Mouse (Mus musculus): ENCODE measurements around the gene Sh3bgr. TPM values are rescaled to one million over a fixed set of nuclear protein-coding genes. Genes with fewer than 3 reads are reported as not detected.
A peak's percentile ranks its signal among the peaks of the same experiment; 100 is the strongest.

The Sh3bgr gene
- polyA plus RNA-seq, 1 experiment from 2014 or later, result 1.9 TPM

DNA sequence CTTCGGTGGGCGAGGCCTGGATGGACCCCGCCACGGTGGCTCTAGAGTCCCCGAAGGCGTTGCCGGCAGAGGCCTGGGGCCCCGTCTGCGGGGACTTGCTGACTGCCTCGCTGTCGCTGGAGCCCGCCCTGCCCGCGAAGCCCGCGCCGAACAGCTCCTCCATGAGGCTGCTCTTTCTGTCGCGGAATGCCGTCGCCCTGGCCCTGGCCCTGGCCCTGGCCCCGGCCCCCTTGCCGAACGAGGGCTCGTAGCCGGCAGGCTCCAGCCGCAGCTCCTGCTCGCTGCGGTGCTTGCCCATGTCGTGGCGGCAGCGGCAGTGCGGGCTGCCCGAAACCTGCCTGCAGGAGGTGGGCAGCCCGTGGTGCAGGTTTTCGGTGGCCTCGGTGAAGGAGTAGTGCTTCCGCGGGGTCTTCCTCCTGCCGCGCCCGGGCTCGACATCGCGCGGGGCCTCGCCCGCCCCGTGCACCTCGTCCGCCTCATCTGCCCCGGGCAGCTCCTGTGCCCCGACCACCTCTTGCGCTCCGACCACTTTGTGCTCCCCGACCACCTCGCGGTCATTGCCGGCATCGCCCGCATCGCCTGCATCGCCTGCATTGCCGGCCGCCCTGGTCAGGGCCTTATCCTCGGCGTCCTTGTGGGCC, 41.0 kb upstream of the Sh3bgr start:
- peak; percentile 91 for ATAC-seq (ENCODE audit: insufficient read depth)
- under 1% methylated on average over 67 of the region's 67 CpGs for WGBS
- Histone ChIP-seq H3K9me3 (ENCODE audit: low read depth, low read length) (no peaks in the 10 kb centered on the region), H3K27ac (ENCODE audit: low read depth) (peak overlapping the region; percentile 79), H3K4me3 (ENCODE audit: low read depth, low read length) (peak overlapping the region; percentile 56), H3K9ac (peak overlapping the region; percentile 88), H3K4me2 (peak overlapping the region; percentile 98), H3K4me1 (ENCODE audit: insufficient read depth) (no peaks in the 10 kb centered on the region), H3K36me3 (ENCODE audit: insufficient read depth) (peaks cover 6% of the 10 kb centered on the region; the same call in 1 of the 2 replicates), H3K27me3 (ENCODE audit: insufficient read depth, low read length) (no peaks in the 10 kb centered on the region)
- peak; percentile 86 for DNase-seq
- peak; percentile 80 for TF ChIP-seq CTCF (IDR thresholded peaks at IDR 0.05; ENCODE audit: low read depth)

DNA sequence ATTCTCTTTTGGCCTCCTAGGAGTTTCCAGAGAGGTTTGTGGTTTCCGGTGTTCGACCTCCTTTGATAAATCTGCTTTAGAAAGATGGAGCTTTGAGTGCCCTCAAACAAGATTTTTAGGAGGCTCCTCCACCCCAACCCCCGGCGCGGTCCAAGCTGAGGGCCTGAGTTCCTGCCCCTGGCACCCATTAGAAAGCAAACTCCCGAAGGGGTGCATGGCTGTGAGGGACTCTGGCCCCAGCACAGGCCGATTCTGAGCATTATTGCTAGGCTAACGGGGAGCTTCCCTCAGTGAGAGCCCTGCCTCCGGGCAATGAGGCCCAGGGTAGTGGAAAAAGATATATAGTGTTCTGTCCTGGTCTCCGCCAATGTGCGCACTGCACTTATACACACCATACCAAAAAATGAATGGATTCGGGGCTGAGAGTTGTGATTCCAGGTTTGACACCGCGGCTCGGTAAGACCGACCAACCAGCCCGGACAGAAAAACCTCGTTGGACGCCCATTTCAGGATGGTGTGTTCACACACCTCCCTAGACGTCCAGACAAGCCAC, 40.4 kb upstream of the Sh3bgr start:
- peaks cover 4% of the 10 kb centered on the region; the same call in 1 of the 2 replicates for H3K36me3 ChIP-seq (ENCODE audit: insufficient read depth)
- H3K9ac ChIP-seq, result peak overlapping the region; percentile 88
- no peaks in the 10 kb centered on the region for H3K9me3 ChIP-seq (ENCODE audit: low read depth, low read length)
- H3K4me1 ChIP-seq (ENCODE audit: insufficient read depth), result no peaks in the 10 kb centered on the region
- peak overlapping the region; percentile 56; the same call in 1 of the 2 replicates for H3K4me3 ChIP-seq (ENCODE audit: low read depth, low read length)
- DNase-seq (no peak), ATAC-seq (ENCODE audit: insufficient read depth) (peak; percentile 15; the same call in 1 of the 2 replicates)
- peak overlapping the region; percentile 79; the same call in 1 of the 2 replicates for H3K27ac ChIP-seq (ENCODE audit: low read depth)
- TF ChIP-seq CTCF (IDR thresholded peaks at IDR 0.05; ENCODE audit: low read depth), result no peak
- 75% methylated on average over 20 of the region's 20 CpGs for WGBS
- H3K27me3 ChIP-seq (ENCODE audit: insufficient read depth, low read length), result no peaks in the 10 kb centered on the region
- peak overlapping the region; percentile 98 for H3K4me2 ChIP-seq

DNA sequence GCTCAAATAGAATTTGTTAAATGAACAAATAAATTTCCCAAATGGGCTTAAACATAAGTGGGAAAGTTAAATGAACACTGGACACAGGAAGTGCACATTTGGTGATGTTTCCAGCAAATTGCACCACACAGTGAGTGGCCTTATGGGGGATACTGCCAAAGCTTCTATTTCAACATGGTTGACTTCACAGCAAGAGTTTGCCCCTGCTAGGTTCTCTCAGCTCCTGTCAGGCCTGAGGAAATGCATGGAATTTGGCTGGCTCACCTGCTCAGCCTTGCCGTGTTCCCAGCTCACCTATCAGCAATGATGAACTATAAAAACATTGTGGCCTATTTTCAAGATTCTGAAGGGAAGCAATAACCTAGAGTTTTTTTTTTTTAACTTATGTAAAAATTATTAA, 39.3 kb upstream of the Sh3bgr start:
- no peaks in the 10 kb centered on the region for H3K4me1 ChIP-seq (ENCODE audit: insufficient read depth)
- H3K9ac ChIP-seq, result no peak overlapping the region
- ATAC-seq (ENCODE audit: insufficient read depth), result no peak
- H3K4me2 ChIP-seq, result no peak overlapping the region
- no peak for TF ChIP-seq CTCF (IDR thresholded peaks at IDR 0.05; ENCODE audit: low read depth)
- H3K27ac ChIP-seq (ENCODE audit: low read depth), result no peak overlapping the region
- H3K27me3 ChIP-seq (ENCODE audit: insufficient read depth, low read length), result no peaks in the 10 kb centered on the region
- no peak for DNase-seq
- no peaks in the 10 kb centered on the region for H3K9me3 ChIP-seq (ENCODE audit: low read depth, low read length)
- WGBS, result 66% methylated on average over 1 of the region's 1 CpGs
- no peak overlapping the region for H3K4me3 ChIP-seq (ENCODE audit: low read depth, low read length)
- peaks cover 2% of the 10 kb centered on the region; the same call in 1 of the 2 replicates for H3K36me3 ChIP-seq (ENCODE audit: insufficient read depth)

DNA sequence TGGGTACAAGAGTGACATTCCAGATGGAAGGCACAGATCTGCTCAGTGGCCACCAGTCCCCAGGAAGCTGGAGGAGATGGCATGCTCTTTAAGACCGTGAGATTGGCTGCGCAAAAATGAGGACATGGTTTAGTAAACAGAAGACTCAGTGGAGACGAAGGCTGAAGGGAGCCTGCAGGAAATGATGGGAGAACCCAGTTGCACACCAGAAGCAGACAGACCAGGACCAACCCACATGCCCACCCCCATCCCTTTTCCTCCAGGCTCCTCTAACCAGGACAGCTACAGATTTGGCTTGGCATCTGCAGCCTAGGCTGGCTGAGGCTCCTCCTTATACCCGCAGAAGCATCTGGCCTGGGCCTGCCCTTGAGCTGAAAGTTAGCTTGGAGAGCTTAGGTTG, 38.9 kb upstream of the Sh3bgr start:
- no peaks in the 10 kb centered on the region for H3K4me1 ChIP-seq (ENCODE audit: insufficient read depth)
- WGBS, result 79% methylated on average over 4 of the region's 4 CpGs
- no peak for TF ChIP-seq CTCF (IDR thresholded peaks at IDR 0.05; ENCODE audit: low read depth)
- H3K27me3 ChIP-seq (ENCODE audit: insufficient read depth, low read length), result no peaks in the 10 kb centered on the region
- no peak overlapping the region for H3K4me3 ChIP-seq (ENCODE audit: low read depth, low read length)
- no peaks in the 10 kb centered on the region for H3K9me3 ChIP-seq (ENCODE audit: low read depth, low read length)
- no peak overlapping the region for H3K4me2 ChIP-seq
- H3K9ac ChIP-seq, result no peak overlapping the region
- no peak for DNase-seq
- H3K36me3 ChIP-seq (ENCODE audit: insufficient read depth), result no peaks in the 10 kb centered on the region
- ATAC-seq (ENCODE audit: insufficient read depth), result no peak
- no peak overlapping the region for H3K27ac ChIP-seq (ENCODE audit: low read depth)

DNA sequence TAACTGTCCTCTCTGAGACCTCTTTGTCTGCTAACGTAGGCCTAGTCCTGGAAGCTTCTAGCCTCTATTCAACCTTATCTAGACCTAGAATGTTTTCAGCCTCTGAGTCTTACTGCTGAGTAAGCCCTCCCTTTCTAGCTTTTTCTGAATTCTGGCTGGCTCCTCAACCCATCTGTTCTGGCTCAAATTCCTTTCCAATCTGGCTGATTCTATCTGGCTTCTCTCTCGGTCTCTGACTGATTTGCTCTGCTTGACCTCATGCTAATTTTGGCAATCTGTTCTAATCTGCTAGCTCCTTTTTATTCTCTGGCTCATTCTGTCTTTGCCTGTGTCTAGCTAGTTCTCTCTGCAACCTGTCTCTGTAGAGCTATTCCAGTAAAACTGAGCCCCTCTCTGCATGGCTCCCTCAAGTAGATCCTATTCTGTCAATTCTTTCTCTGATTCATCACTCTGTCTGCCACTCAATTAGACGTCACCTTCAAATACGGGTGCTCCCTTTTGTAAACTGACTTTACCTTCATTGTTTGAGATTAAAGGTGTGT, 34.5 kb upstream of the Sh3bgr start:
- no peak for DNase-seq
- H3K4me3 ChIP-seq (ENCODE audit: low read depth, low read length), result no peak overlapping the region
- no peak overlapping the region for H3K9ac ChIP-seq
- H3K36me3 ChIP-seq (ENCODE audit: insufficient read depth), result no peaks in the 10 kb centered on the region
- no peaks in the 10 kb centered on the region for H3K9me3 ChIP-seq (ENCODE audit: low read depth, low read length)
- ATAC-seq (ENCODE audit: insufficient read depth), result no peak
- H3K4me2 ChIP-seq, result no peak overlapping the region
- no peak for TF ChIP-seq CTCF (IDR thresholded peaks at IDR 0.05; ENCODE audit: low read depth)
- no peaks in the 10 kb centered on the region for H3K27me3 ChIP-seq (ENCODE audit: insufficient read depth, low read length)
- H3K27ac ChIP-seq (ENCODE audit: low read depth), result no peak overlapping the region
- WGBS, result 61% methylated on average over 4 of the region's 4 CpGs
- H3K4me1 ChIP-seq (ENCODE audit: insufficient read depth), result no peaks in the 10 kb centered on the region

DNA sequence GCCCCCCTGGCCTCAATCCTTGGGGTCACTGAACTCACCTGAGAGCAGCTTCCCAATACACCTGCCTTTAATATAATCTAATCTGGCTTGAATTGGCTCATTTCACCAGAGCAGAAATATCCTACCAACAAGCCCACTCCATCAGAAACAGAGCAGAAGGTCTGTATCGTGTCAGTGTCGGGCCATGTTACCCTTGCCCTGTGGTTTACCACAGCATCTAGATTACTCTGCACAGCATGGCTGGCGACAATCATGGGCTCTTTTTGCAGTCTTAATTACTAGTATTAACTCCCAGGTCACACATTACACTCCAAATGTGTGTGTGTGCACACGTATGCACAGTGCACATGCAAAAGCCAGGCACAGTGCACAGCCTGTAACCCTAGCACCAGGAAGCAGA, 31.4 kb upstream of the Sh3bgr start:
- Histone ChIP-seq H3K4me1 (ENCODE audit: insufficient read depth) (no peaks in the 10 kb centered on the region), H3K9ac (no peak overlapping the region), H3K4me2 (no peak overlapping the region), H3K36me3 (ENCODE audit: insufficient read depth) (no peaks in the 10 kb centered on the region), H3K9me3 (ENCODE audit: low read depth, low read length) (no peaks in the 10 kb centered on the region), H3K27me3 (ENCODE audit: insufficient read depth, low read length) (no peaks in the 10 kb centered on the region), H3K4me3 (ENCODE audit: low read depth, low read length) (no peak overlapping the region), H3K27ac (ENCODE audit: low read depth) (no peak overlapping the region)
- no peak for TF ChIP-seq CTCF (IDR thresholded peaks at IDR 0.05; ENCODE audit: low read depth)
- DNase-seq (no peak), ATAC-seq (ENCODE audit: insufficient read depth) (no peak)
- WGBS, result 89% methylated on average over 4 of the region's 4 CpGs

DNA sequence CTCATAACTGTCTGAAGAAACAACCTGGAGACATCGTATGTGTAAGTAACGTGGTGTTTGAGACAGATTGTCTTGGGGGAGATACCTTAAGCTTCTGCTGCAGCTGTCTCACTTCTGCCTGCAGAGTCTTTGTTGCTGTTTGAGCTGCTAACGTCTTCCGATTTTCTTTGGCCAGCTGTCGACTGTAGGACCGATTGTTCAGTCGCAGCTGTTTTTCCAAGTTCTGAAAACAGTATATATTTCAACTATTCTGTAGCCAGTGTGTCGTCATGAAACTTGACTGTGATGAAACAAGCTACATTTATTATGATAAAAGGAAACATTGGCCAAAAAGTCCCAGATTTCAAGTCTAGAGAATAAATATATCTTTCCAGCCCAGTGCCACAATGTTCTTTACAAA, 26.6 kb upstream of the Sh3bgr start:
- no peaks in the 10 kb centered on the region; the same call in 1 of the 2 replicates for H3K9me3 ChIP-seq (ENCODE audit: low read depth, low read length)

More for the DNA sequence above, 26.6 kb upstream of the Sh3bgr start:
- H3K27ac ChIP-seq (ENCODE audit: low read depth), result no peak overlapping the region
- H3K4me1 ChIP-seq (ENCODE audit: insufficient read depth), result no peaks in the 10 kb centered on the region; the same call in 1 of the 2 replicates
- no peak for TF ChIP-seq CTCF (IDR thresholded peaks at IDR 0.05; ENCODE audit: low read depth)
- ATAC-seq (ENCODE audit: insufficient read depth) (no peak), DNase-seq (peak; percentile 37)
- no peaks in the 10 kb centered on the region for H3K27me3 ChIP-seq (ENCODE audit: insufficient read depth, low read length)
- H3K9ac ChIP-seq, result no peak overlapping the region
- H3K4me3 ChIP-seq (ENCODE audit: low read depth, low read length), result no peak overlapping the region
- no peak overlapping the region for H3K4me2 ChIP-seq
- H3K36me3 ChIP-seq (ENCODE audit: insufficient read depth), result no peaks in the 10 kb centered on the region
- 37% methylated on average over 8 of the region's 8 CpGs for WGBS
